Mouse (Mus musculus): Measurements from ENCODE around the gene Crtc3. TPM values are rescaled to one million over a fixed set of nuclear protein-coding genes. Genes with fewer than 3 reads are reported as not detected.

Gene Crtc3
- polyA plus RNA-seq, 1 experiment from 2014 or later, result 4.1 TPM

DNA sequence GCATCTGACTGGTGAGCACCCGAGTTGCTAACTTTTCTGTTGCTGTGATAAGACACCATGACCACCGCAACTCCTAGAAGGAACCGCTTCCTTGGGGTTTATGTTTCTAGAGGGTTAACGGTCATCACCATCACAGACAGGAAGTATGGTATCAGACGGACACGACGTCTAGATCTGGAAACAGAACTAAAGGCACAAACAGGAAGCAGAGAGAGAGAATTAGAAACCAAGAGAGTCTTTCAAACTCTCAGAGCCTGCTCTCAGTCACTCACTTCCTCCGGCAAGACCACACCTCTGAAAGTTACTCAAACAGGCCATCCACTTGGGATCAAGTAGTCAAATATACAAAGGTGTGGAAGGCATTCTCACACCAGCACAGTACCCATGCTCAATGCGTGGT is 112.9 kb downstream of the Crtc3 start:
- 25% methylated on average over 9 of the region's 9 CpGs for WGBS (ENCODE audit: insufficient replicate concordance)
- no peak for ATAC-seq
- no peak overlapping the region for H3K4me2 ChIP-seq (ENCODE audit: low read depth, low read length)
- TF ChIP-seq CTCF (IDR thresholded peaks at IDR 0.05; ENCODE audit: low read depth) (no peak), EP300 (IDR thresholded peaks at IDR 0.05; ENCODE audit: low read depth) (no peak)
- H3K27ac ChIP-seq (ENCODE audit: low read depth), result 0 out of 2 replicates have a peak overlapping the region, but pooled peaks have one; percentile 18
- H3K4me1 ChIP-seq (ENCODE audit: insufficient read depth), result peaks cover 6% of the 10 kb centered on the region; the same call in 1 of the 2 replicates
- H3K36me3 ChIP-seq (replicated peaks; ENCODE audit: insufficient read depth, low read length), result no peaks in the 10 kb centered on the region
- H3K9ac ChIP-seq (replicated peaks), result no peak overlapping the region
- H3K9me3 ChIP-seq (ENCODE audit: low read length), result no peaks in the 10 kb centered on the region
- no peak overlapping the region for H3K4me3 ChIP-seq (ENCODE audit: low read depth, low read length)
- no peak for DNase-seq
- H3K27me3 ChIP-seq (ENCODE audit: insufficient read depth, low read length), result 0 out of 2 replicates have a peak, but pooled peaks cover 3% of the 10 kb centered on the region

DNA sequence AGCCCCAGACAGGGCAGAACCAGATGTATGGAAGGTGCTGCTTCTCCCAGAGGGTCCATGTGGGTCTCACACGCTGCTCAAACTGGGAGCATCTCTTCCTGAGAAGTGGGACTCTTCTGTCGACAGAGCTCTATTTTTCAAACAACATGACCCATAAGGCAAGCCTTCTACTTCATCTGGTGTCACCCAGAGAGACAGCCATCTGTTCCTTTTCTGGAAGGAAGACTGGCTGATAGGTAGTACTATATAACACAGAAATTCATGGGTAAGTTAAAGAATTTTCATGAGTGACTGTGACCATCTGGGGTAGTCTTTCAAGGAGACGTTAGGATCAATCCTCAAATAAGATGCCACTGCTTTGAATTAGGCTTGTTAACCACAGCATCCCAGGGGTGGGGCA is 115.6 kb downstream of the Crtc3 start:
- ATAC-seq (no peak), DNase-seq (no peak)
- WGBS (ENCODE audit: insufficient replicate concordance), result 64% methylated on average over 3 of the region's 3 CpGs
- Histone ChIP-seq H3K9ac (replicated peaks) (no peak overlapping the region), H3K36me3 (replicated peaks; ENCODE audit: insufficient read depth, low read length) (no peaks in the 10 kb centered on the region), H3K27ac (ENCODE audit: low read depth) (no peak overlapping the region), H3K27me3 (ENCODE audit: insufficient read depth, low read length) (0 out of 2 replicates have a peak, but pooled peaks cover 3% of the 10 kb centered on the region), H3K9me3 (ENCODE audit: low read length) (no peaks in the 10 kb centered on the region), H3K4me1 (ENCODE audit: insufficient read depth) (0 out of 2 replicates have a peak, but pooled peaks cover 6% of the 10 kb centered on the region), H3K4me2 (ENCODE audit: low read depth, low read length) (no peak overlapping the region), H3K4me3 (ENCODE audit: low read depth, low read length) (no peak overlapping the region)
- no peak for TF ChIP-seq EP300 (IDR thresholded peaks at IDR 0.05; ENCODE audit: low read depth)
- no peak for TF ChIP-seq CTCF (IDR thresholded peaks at IDR 0.05; ENCODE audit: low read depth)

DNA sequence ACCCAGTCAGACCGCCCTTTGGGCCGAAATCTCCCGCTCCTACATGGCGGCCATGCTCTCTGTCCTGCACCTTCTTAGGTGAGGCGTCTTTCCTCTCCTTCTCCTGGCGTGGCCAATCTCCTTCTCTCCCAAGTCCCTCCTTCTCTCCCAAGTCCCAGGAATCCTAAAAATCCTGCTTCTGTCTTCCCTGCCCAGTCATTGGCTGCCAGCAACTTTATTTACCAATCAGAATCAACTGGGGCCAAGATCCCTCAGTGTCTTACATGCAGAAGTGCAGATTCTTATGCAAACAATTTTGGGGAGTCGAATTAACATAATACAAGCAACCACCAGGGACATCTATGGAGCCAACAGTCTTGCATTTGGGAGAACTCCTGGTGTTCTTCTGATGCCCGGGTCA is 120.7 kb downstream of the Crtc3 start:
- ATAC-seq (no peak), DNase-seq (no peak)
- Histone ChIP-seq H3K9ac (replicated peaks) (no peak overlapping the region), H3K36me3 (replicated peaks; ENCODE audit: insufficient read depth, low read length) (no peaks in the 10 kb centered on the region), H3K4me1 (ENCODE audit: insufficient read depth) (no peaks in the 10 kb centered on the region), H3K4me2 (ENCODE audit: low read depth, low read length) (no peak overlapping the region), H3K4me3 (ENCODE audit: low read depth, low read length) (no peak overlapping the region), H3K27ac (ENCODE audit: low read depth) (no peak overlapping the region), H3K9me3 (ENCODE audit: low read length) (no peaks in the 10 kb centered on the region), H3K27me3 (ENCODE audit: insufficient read depth, low read length) (no peaks in the 10 kb centered on the region)
- TF ChIP-seq CTCF (IDR thresholded peaks at IDR 0.05; ENCODE audit: low read depth), result no peak
- TF ChIP-seq EP300 (IDR thresholded peaks at IDR 0.05; ENCODE audit: low read depth), result no peak
- WGBS (ENCODE audit: insufficient replicate concordance), result 88% methylated on average over 8 of the region's 8 CpGs

DNA sequence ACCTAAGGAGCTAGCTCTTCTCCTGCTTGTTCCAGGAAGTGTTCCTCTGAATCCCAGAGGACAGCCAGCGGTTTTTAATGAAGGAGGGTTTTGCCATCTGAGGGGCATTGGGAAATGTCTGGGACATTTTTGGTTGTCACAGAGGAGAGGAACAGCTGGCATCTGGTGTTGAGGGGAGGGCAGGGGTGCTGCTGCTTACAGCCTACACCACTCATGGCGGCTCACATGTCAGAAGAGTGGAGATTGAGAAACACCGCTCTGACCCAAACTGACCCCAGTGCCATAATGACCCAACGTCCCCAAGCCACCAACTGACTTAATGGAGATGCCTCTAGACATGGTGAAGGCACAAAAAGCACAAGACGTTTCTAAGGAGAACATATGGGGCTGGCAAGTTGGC is 126.7 kb downstream of the Crtc3 start:
- H3K9ac ChIP-seq (replicated peaks), result no peak overlapping the region
- no peak for TF ChIP-seq CTCF (IDR thresholded peaks at IDR 0.05; ENCODE audit: low read depth)
- no peaks in the 10 kb centered on the region for H3K27me3 ChIP-seq (ENCODE audit: insufficient read depth, low read length)
- no peak overlapping the region for H3K4me3 ChIP-seq (ENCODE audit: low read depth, low read length)
- no peak overlapping the region for H3K4me2 ChIP-seq (ENCODE audit: low read depth, low read length)
- no peaks in the 10 kb centered on the region for H3K9me3 ChIP-seq (ENCODE audit: low read length)
- ATAC-seq (no peak), DNase-seq (no peak)
- no peaks in the 10 kb centered on the region for H3K36me3 ChIP-seq (replicated peaks; ENCODE audit: insufficient read depth, low read length)
- no peaks in the 10 kb centered on the region for H3K4me1 ChIP-seq (ENCODE audit: insufficient read depth)
- WGBS (ENCODE audit: insufficient replicate concordance), result 73% methylated on average over 5 of the region's 5 CpGs
- no peak overlapping the region for H3K27ac ChIP-seq (ENCODE audit: low read depth)

DNA sequence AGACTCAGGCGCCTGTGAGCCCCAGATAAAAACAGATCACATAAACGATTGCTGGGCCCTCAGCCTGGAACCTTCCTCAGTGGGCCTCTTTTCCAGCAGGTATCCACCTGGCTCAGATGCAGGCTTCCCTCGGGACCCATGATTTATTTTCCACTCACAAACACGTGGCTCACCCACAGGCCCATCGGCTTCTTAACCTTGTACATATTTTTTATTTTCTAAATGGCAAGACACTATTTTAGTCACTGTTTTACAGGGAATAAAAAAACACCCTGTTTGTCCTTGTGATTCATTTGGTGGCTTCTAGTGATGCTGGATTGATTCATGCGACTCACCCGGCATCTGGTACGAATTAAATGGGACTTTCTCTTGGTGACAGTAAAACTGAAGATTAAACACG is 127.4 kb downstream of the Crtc3 start:
- TF ChIP-seq EP300 (IDR thresholded peaks at IDR 0.05; ENCODE audit: low read depth), result no peak
- no peak for TF ChIP-seq CTCF (IDR thresholded peaks at IDR 0.05; ENCODE audit: low read depth)
- Histone ChIP-seq H3K27ac (ENCODE audit: low read depth) (no peak overlapping the region), H3K27me3 (ENCODE audit: insufficient read depth, low read length) (no peaks in the 10 kb centered on the region), H3K9ac (replicated peaks) (no peak overlapping the region), H3K4me2 (ENCODE audit: low read depth, low read length) (no peak overlapping the region), H3K4me3 (ENCODE audit: low read depth, low read length) (no peak overlapping the region), H3K36me3 (replicated peaks; ENCODE audit: insufficient read depth, low read length) (no peaks in the 10 kb centered on the region), H3K9me3 (ENCODE audit: low read length) (no peaks in the 10 kb centered on the region), H3K4me1 (ENCODE audit: insufficient read depth) (no peaks in the 10 kb centered on the region)
- 75% methylated on average over 9 of the region's 9 CpGs for WGBS (ENCODE audit: insufficient replicate concordance)
- DNase-seq (no peak), ATAC-seq (no peak)

DNA sequence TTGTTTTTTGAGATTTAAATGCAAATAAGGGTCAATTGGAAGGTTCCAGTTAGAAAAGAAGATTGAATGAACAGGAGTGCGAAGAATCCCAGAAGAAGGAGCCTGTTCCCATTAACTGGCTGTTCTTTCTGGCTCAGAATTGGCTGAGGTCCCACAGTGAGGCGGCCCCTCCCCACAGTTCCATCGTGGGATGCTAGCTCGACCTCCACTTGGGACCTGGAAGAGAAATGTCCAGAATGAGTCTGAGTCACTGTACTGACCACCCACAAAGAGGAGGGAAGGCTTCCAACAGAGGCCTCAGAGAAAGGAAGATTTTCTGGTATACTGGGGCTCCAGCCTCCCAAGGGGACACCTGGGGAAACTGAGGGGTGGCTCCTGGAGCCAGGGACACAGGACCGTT is 130.1 kb downstream of the Crtc3 start:
- Histone ChIP-seq H3K4me3 (ENCODE audit: low read depth, low read length) (no peak overlapping the region), H3K4me1 (ENCODE audit: insufficient read depth) (no peaks in the 10 kb centered on the region), H3K27me3 (ENCODE audit: insufficient read depth, low read length) (no peaks in the 10 kb centered on the region), H3K9me3 (ENCODE audit: low read length) (no peaks in the 10 kb centered on the region), H3K27ac (ENCODE audit: low read depth) (no peak overlapping the region), H3K4me2 (ENCODE audit: low read depth, low read length) (no peak overlapping the region), H3K9ac (replicated peaks) (no peak overlapping the region), H3K36me3 (replicated peaks; ENCODE audit: insufficient read depth, low read length) (no peaks in the 10 kb centered on the region)
- WGBS (ENCODE audit: insufficient replicate concordance), result 68% methylated on average over 5 of the region's 5 CpGs
- TF ChIP-seq EP300 (IDR thresholded peaks at IDR 0.05; ENCODE audit: low read depth), result no peak
- no peak for DNase-seq
- ATAC-seq, result no peak

DNA sequence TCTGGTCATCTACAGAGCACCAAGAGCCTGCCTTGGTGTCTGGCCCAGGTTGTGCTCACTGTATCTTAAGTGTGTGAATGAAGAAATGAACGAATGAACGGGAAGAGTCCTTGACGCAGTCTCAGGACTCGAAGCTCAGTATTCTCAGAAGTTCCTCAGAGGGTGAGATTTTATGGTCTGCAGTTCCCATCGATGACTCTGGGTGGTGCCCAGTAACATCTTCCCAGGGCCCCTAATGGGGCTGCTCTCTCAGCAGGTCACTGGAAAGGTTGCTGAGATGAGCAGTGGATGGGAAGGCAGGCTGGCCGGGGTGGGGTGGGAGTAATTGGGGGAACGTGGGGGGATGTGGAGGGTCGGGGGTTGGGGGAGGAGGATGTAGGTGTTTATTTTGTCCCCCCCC is 130.6 kb downstream of the Crtc3 start:
- Histone ChIP-seq H3K9me3 (ENCODE audit: low read length) (no peaks in the 10 kb centered on the region), H3K27me3 (ENCODE audit: insufficient read depth, low read length) (no peaks in the 10 kb centered on the region), H3K9ac (replicated peaks) (no peak overlapping the region), H3K4me2 (ENCODE audit: low read depth, low read length) (no peak overlapping the region), H3K36me3 (replicated peaks; ENCODE audit: insufficient read depth, low read length) (no peaks in the 10 kb centered on the region), H3K27ac (ENCODE audit: low read depth) (no peak overlapping the region), H3K4me1 (ENCODE audit: insufficient read depth) (no peaks in the 10 kb centered on the region), H3K4me3 (ENCODE audit: low read depth, low read length) (no peak overlapping the region)
- 42% methylated on average over 8 of the region's 8 CpGs for WGBS (ENCODE audit: insufficient replicate concordance)
- TF ChIP-seq EP300 (IDR thresholded peaks at IDR 0.05; ENCODE audit: low read depth) (no peak), CTCF (IDR thresholded peaks at IDR 0.05; ENCODE audit: low read depth) (peak; percentile 40)
- ATAC-seq, result no peak; the same call in 1 of the 2 replicates
- DNase-seq, result no peak

Data from liver, postnatal 0 days (tissue).